Mouse (Mus musculus) small intestine, adult 2 months (tissue): ENCODE measurements around the gene Mamdc2.

ENCODE experiments used
- CTCF ChIP-seq: fragments of 200-500 bp; IDR thresholded peaks from 2 replicates; pipeline ENCODE4 v1.5.1; 2012; ENCODE audit warnings: low read depth, mild to moderate bottlenecking, control low read depth, inconsistent platforms, low read length, moderate library complexity, mixed read lengths; ENCODE audit not compliant: insufficient replicate concordance, insufficient read length; ENCODE audit errors: extremely low read depth
- POLR2A ChIP-seq: fragments of 200-500 bp; IDR thresholded peaks from 2 replicates; pipeline ENCODE4 v1.6.1; 2012; ENCODE audit warnings: low read depth, mild to moderate bottlenecking, control low read depth, inconsistent platforms, low read length, moderate library complexity

- TF ChIP-seq CTCF, result no peak
- no peak for TF ChIP-seq POLR2A
These were observed 49.8 kb upstream of the Mamdc2 start for GRCm38 (mm10) chr19:23498011-23498410.
